Comparison of ENCODE assay signal across 8 mouse cellular contexts in the genomic region with DNA sequence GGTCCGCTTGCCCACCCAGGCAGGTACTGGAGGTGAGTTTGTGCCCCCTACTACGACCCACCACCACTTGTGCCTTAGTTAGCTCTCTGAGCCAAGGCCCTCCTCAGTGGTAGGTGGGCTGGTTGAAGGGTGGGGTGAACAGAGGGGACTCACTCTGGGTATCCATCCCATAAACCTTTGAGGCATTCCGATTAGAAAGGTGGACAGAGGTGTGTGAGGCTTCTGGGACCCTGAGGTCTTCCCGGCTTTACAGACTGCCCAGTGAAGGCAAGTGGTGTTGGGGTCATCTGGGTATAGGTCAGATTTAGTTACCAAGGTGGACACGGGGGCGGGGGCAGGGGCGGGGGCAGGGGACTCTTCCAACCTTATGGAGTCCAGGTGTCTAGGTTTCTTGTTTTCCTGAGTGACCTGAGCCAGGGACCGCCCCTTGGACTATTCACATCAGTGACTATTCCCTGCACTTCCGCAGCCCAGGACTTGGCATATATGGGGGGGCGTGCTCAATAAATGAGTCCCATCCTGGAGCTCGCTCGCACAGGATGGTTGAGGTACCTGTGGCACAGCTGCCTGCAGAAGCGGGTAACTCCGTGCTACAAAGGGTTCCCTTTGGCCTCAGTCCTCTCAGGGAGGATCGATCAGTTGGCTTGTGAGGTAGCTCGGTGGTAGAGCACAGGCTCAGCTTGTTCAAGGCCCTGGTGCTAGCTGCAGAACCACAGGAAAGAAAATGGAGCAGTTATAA. TPM values are rescaled to one million over a fixed set of nuclear protein-coding genes. Genes with fewer than 3 reads are reported as not detected.
DNase-seq lines count a peak whose midpoint lies in the region; ATAC-seq and TF ChIP-seq lines count a peak whose summit lies in the region.

No protein-coding gene starts in this region.

- H3ac ChIP-seq in C2C12 (ENCODE audit: control insufficient read depth, insufficient read length, low read depth), result peak overlapping the region; percentile 81

- peaks cover 54% of the 10 kb centered on the region for H3K79me3 ChIP-seq in C2C12 (ENCODE audit: low read depth)

- peak overlapping the region; percentile 37 for H3K27ac ChIP-seq in ES-Bruce4 (ENCODE audit: insufficient read depth, low read length)
- H3K27ac ChIP-seq in hindbrain, embryonic 14.5 days, result peak overlapping the region; percentile 92
- peak overlapping the region; percentile 29; the same call in 1 of the 2 replicates for H3K27ac ChIP-seq in liver, embryonic 13.5 days

- peaks cover 67% of the 10 kb centered on the region for H3K79me2 ChIP-seq in C2C12 (ENCODE audit: control insufficient read depth, insufficient read depth)

- no peak for DNase-seq in hindbrain, embryonic 14.5 days (ENCODE audit: low spot score)
- no peak for DNase-seq in liver, embryonic 13.5 days
- no peak for DNase-seq in adrenal gland, postnatal 4 days (ENCODE audit: low spot score in 2 of 2)
- no peak for DNase-seq in gastrocnemius, postnatal 25 days
- DNase-seq in right cerebral cortex, postnatal 10 days (ENCODE audit: low spot score in 2 of 2), result no peak
- DNase-seq in right cerebral cortex, postnatal 14 days, result no peak

- WGBS in hindbrain, embryonic 14.5 days, result 71% methylated on average over 16 of the region's 16 CpGs
- WGBS in liver, embryonic 13.5 days (ENCODE audit: insufficient replicate concordance), result 69% methylated on average over 16 of the region's 16 CpGs

- H3K9me3 ChIP-seq in ES-Bruce4 (replicated peaks; ENCODE audit: control insufficient read depth, insufficient read depth, low read length, poor library complexity, severe bottlenecking), result no peaks in the 10 kb centered on the region
- no peaks in the 10 kb centered on the region for H3K9me3 ChIP-seq in hindbrain, embryonic 14.5 days (ENCODE audit: control insufficient read depth, low read length)
- H3K9me3 ChIP-seq in liver, embryonic 13.5 days (replicated peaks), result no peaks in the 10 kb centered on the region

- peaks cover 18% of the 10 kb centered on the region for H3K4me1 ChIP-seq in ES-Bruce4 (ENCODE audit: control insufficient read depth, insufficient read depth, low read length)
- H3K4me1 ChIP-seq in hindbrain, embryonic 14.5 days (replicated peaks; ENCODE audit: control insufficient read depth, insufficient read depth, low read length), result peaks cover 52% of the 10 kb centered on the region
- H3K4me1 ChIP-seq in liver, embryonic 13.5 days (replicated peaks), result peaks cover 25% of the 10 kb centered on the region

- TF ChIP-seq POLR2A in ES-Bruce4 (IDR thresholded peaks at IDR 0.05; ENCODE audit: insufficient read depth, low read length), result no peak

- peak overlapping the region; percentile 94 for H3K4me2 ChIP-seq in hindbrain, embryonic 14.5 days (replicated peaks)
- H3K4me2 ChIP-seq in liver, embryonic 13.5 days, result peak overlapping the region; percentile 68

- peak overlapping the region; percentile 62 for H3K4me3 ChIP-seq in C2C12 (ENCODE audit: insufficient read depth, poor library complexity, severe bottlenecking)
- peak overlapping the region; percentile 73 for H3K4me3 ChIP-seq in ES-Bruce4 (ENCODE audit: low read depth, low read length)
- peak overlapping the region; percentile 82 for H3K4me3 ChIP-seq in hindbrain, embryonic 14.5 days (replicated peaks; ENCODE audit: low read length)
- peak overlapping the region; percentile 61 for H3K4me3 ChIP-seq in liver, embryonic 13.5 days (replicated peaks)

- H3K27me3 ChIP-seq in C2C12 (ENCODE audit: control insufficient read depth, insufficient read depth, insufficient read length) (no peaks in the 10 kb centered on the region), ES-Bruce4 (ENCODE audit: control insufficient read depth, insufficient read depth, low read length, poor library complexity, severe bottlenecking) (no peaks in the 10 kb centered on the region)
- H3K27me3 ChIP-seq in hindbrain, embryonic 14.5 days (ENCODE audit: control insufficient read depth, insufficient read depth, low read length), result no peaks in the 10 kb centered on the region
- H3K27me3 ChIP-seq in liver, embryonic 13.5 days, result peaks cover 40% of the 10 kb centered on the region

- H3K36me3 ChIP-seq in C2C12 (ENCODE audit: control insufficient read depth, insufficient read depth), result peaks cover 24% of the 10 kb centered on the region
- no peaks in the 10 kb centered on the region for H3K36me3 ChIP-seq in ES-Bruce4 (ENCODE audit: control insufficient read depth, insufficient read depth, low read length, poor library complexity, severe bottlenecking)
- peaks cover 20% of the 10 kb centered on the region for H3K36me3 ChIP-seq in hindbrain, embryonic 14.5 days (replicated peaks; ENCODE audit: control insufficient read depth, insufficient read depth)
- no peaks in the 10 kb centered on the region for H3K36me3 ChIP-seq in liver, embryonic 13.5 days

- H3K9ac ChIP-seq in ES-Bruce4 (ENCODE audit: low read depth, poor library complexity, severe bottlenecking), result peak overlapping the region; percentile 89
- peak overlapping the region; percentile 99 for H3K9ac ChIP-seq in hindbrain, embryonic 14.5 days
- peak overlapping the region; percentile 72 for H3K9ac ChIP-seq in liver, embryonic 13.5 days

- TF ChIP-seq EP300 in ES-Bruce4 (IDR thresholded peaks at IDR 0.05; ENCODE audit: insufficient read depth, low read depth, low read length), result no peak

- no peak for TF ChIP-seq CTCF in C2C12 (IDR thresholded peaks at IDR 0.05; ENCODE audit: control insufficient read depth, insufficient read depth, insufficient read length)
- TF ChIP-seq CTCF in ES-Bruce4 (IDR thresholded peaks at IDR 0.05; ENCODE audit: low read depth, low read length), result no peak

- ATAC-seq in hindbrain, embryonic 14.5 days (ENCODE audit: low FRiP score), result 0 out of 2 replicates have a peak, but pooled peaks have one; percentile 25
- no peak for ATAC-seq in liver, embryonic 13.5 days (ENCODE audit: low read depth)

TF ChIP-seq in C2C12, 6 proteins besides CTCF, POLR2A, EP300 and RAD21:
- TF ChIP-seq CEBPB (IDR thresholded peaks at IDR 0.05; ENCODE audit: low read depth) (no peak), MAX (IDR thresholded peaks at IDR 0.05) (no peak), MYOD1 (IDR thresholded peaks at IDR 0.05; ENCODE audit: control insufficient read depth, insufficient read length, low read depth) (no peak), FOSL1 (IDR thresholded peaks at IDR 0.05; ENCODE audit: insufficient read depth, low read length, poor library complexity, severe bottlenecking) (no peak), MYOG (IDR thresholded peaks at IDR 0.05; ENCODE audit: control insufficient read depth, extremely low read depth, insufficient read length) (no peak), USF1 (IDR thresholded peaks at IDR 0.05; ENCODE audit: low read depth) (no peak)

RNA-seq across cellular contexts. Expression of a gene that starts 6.8 kb away (rescaled TPM):
- polyA plus RNA-seq in C2C12 (2012; fragmentation: generic; extraction: Trizol) (29.3 TPM), ES-Bruce4 (2011; ENCODE audit: insufficient read depth, insufficient read length, low read depth, missing spikeins) (53.4 and 54.7 TPM in 2 replicates)
- 24.8 and 30.1 TPM in 2 replicates for polyA plus RNA-seq in hindbrain, embryonic 14.5 days (2014; fragmentation: Nextera tagmentation; extraction: Ambion mirVana)
- 2.0 TPM in 2 replicates for polyA plus RNA-seq in liver, embryonic 13.5 days (2015; fragmentation: Nextera tagmentation; extraction: Ambion mirVana)
- total RNA-seq in adrenal gland, postnatal 4 days (2021), result 10 to 100 TPM; 34.0 to 36.7 TPM
- total RNA-seq in gastrocnemius, postnatal 25 days (2021), result 1 to 10 TPM; 3.1 to 3.6 TPM

RNA-seq across cellular contexts. Expression of a gene that starts 57.7 kb away (rescaled TPM):
- 51.1 TPM for polyA plus RNA-seq in C2C12 (2012; fragmentation: generic; extraction: Trizol)
- 37.8 and 38.1 TPM in 2 replicates for polyA plus RNA-seq in ES-Bruce4 (2011; ENCODE audit: insufficient read depth, insufficient read length, low read depth, missing spikeins)
- 53.3 and 58.1 TPM in 2 replicates for polyA plus RNA-seq in hindbrain, embryonic 14.5 days (2014; fragmentation: Nextera tagmentation; extraction: Ambion mirVana)
- polyA plus RNA-seq in liver, embryonic 13.5 days (2015; fragmentation: Nextera tagmentation; extraction: Ambion mirVana), result 25.4 and 25.6 TPM in 2 replicates
- 10 to 100 TPM; 49.9 to 50.4 TPM for total RNA-seq in adrenal gland, postnatal 4 days (2021)
- total RNA-seq in gastrocnemius, postnatal 25 days (2021), result 10 to 100 TPM; 12.5 to 15.7 TPM

Comparison
In these comparisons a context has a peak if more than half of its experiments do, and no peak if none do; other contexts are left out.
1. H3K27ac ChIP-seq: peak in every context shown above with its lines; median percentile 92 in hindbrain, embryonic 14.5 days; 37 in ES-Bruce4; 29 in liver, embryonic 13.5 days.